Mouse (Mus musculus): ENCODE data around the gene Efna1.

DNA sequence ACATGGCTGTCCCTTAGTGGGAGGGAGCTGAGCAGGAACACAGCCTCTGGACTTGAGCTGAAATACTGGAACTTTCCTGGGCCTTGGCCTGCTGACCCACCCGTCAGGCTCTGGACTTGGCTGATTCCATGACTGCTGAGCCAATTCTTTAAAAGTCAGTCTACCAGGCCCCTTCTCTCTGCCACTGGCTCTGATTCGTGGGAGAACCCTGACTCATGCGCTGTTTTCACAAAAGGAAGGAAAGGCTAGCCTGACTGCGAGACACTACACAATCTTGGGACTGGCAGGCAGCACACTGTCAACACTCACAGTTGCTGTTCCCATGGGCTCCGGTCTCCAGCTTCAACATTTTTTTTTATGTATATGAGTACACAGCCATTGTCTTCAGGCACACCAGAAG lies 24.8 kb downstream of the Efna1 start:
- no peak for TF ChIP-seq CTCF (IDR thresholded peaks at IDR 0.05; ENCODE audit: insufficient read depth, low read length)
- TF ChIP-seq POLR2A (IDR thresholded peaks at IDR 0.05; ENCODE audit: borderline replicate concordance, extremely low read depth, low read depth, low read length) = no peak
